Mouse (Mus musculus) liver, embryonic 16.5 days (tissue): ENCODE data around the gene Wrap53. TPM values are rescaled to one million over a fixed set of nuclear protein-coding genes. Genes with fewer than 3 reads are reported as not detected.

ENCODE experiments used
- ATAC-seq: fragments of 200-750 bp; cut with Nextera tagmentation; 2 replicates; pipeline ENCODE4 v1.8.0; 2017; ENCODE audit warnings: low read depth, mild to moderate bottlenecking, moderate number of reproducible peaks, moderate library complexity
- H3K27ac ChIP-seq: fragments of 300-500 bp; sonication (generic); 2 replicates; pipeline ENCODE4 v1.5.1; 2014; ENCODE audit warnings: mild to moderate bottlenecking, low read length
- H3K27me3 ChIP-seq: fragments of 300-500 bp; sonication (generic); 2 replicates; pipeline ENCODE4 v1.6.1; 2014; ENCODE audit warnings: low read depth, low read length, mixed read lengths; ENCODE audit not compliant: control insufficient read depth, insufficient read depth
- H3K36me3 ChIP-seq: fragments of 300-500 bp; sonication (generic); 2 replicates; pipeline ENCODE4 v1.6.1; 2014; ENCODE audit warnings: mild to moderate bottlenecking; ENCODE audit not compliant: control insufficient read depth, insufficient read depth
- H3K4me1 ChIP-seq: fragments of 300-500 bp; sonication (generic); 2 replicates; pipeline ENCODE4 v1.6.1; 2014; ENCODE audit warnings: low read depth, low read length, mixed read lengths; ENCODE audit not compliant: control insufficient read depth
- H3K4me2 ChIP-seq: fragments of 300-500 bp; sonication (generic); 2 replicates; pipeline ENCODE4 v1.6.1; 2014; ENCODE audit warnings: low read depth, low read length, mixed read lengths
- H3K4me3 ChIP-seq: fragments of 300-500 bp; sonication (generic); 2 replicates; pipeline ENCODE4 v1.5.1; 2014; ENCODE audit warnings: low read depth, mild to moderate bottlenecking, low read length
- H3K9ac ChIP-seq: fragments of 300-500 bp; sonication (generic); 2 replicates; pipeline ENCODE4 v1.6.1; 2014; ENCODE audit warnings: low read depth, low read length
- H3K9me3 ChIP-seq: fragments of 300-500 bp; sonication (generic); replicated peaks from 2 replicates; pipeline ENCODE4 v1.6.1; 2016; ENCODE audit warnings: low read length; ENCODE audit not compliant: control insufficient read depth
- WGBS: fragments of 180-500 bp; shearing (Covaris S2); extraction: QIAGEN DNeasy Blood & Tissue Kit; methylation state at CpG from one replicate; pipeline ENCODE4 v1.1.7; 2014; ENCODE audit not compliant: insufficient replicate concordance; 5-methylcytosine and 5-hydroxymethylcytosine counted together
- polyA plus RNA-seq: library from polyadenylated mRNA; unstranded; fragments of >200 nt; fragmentation: Nextera tagmentation; extraction: Ambion mirVana; gene quantifications from 2 replicates; pipeline ENCODE4 v1.2.1, GENCODE M21; 2015

Wrap53 gene
- polyA plus RNA-seq, 1 experiment from 2014 or later: 15.5 TPM

- Histone ChIP-seq H3K27ac (no peak overlapping the region), H3K4me3 (no peak overlapping the region), H3K9me3 (no peaks in the 10 kb centered on the region), H3K36me3 (peaks cover 20% of the 10 kb centered on the region), H3K27me3 (peaks cover 33% of the 10 kb centered on the region), H3K4me1 (peaks cover 8% of the 10 kb centered on the region; the same call in 1 of the 2 replicates), H3K4me2 (no peak overlapping the region), H3K9ac (no peak overlapping the region)
- no peak for ATAC-seq
- WGBS: 84% methylated on average over 13 of the region's 13 CpGs
Measured at GRCm38 (mm10) chr11:69563373-69563772, 16.7 kb downstream of the Wrap53 start.

GRCm38 (mm10) chr11:69560896-69561854, 18.9 kb downstream of the Wrap53 start:
- Histone ChIP-seq H3K4me1 (peaks cover 8% of the 10 kb centered on the region; the same call in 1 of the 2 replicates), H3K9me3 (no peaks in the 10 kb centered on the region), H3K27ac (no peak overlapping the region), H3K36me3 (peaks cover 20% of the 10 kb centered on the region), H3K4me2 (no peak overlapping the region), H3K9ac (no peak overlapping the region), H3K27me3 (peaks cover 47% of the 10 kb centered on the region), H3K4me3 (no peak overlapping the region)
- 77% methylated on average over 16 of the region's 16 CpGs for WGBS
- ATAC-seq: no peak

- H3K4me1 ChIP-seq: peaks cover 8% of the 10 kb centered on the region; the same call in 1 of the 2 replicates
- H3K9me3 ChIP-seq: no peaks in the 10 kb centered on the region
- H3K27ac ChIP-seq: no peak within 1 kb of the TSS
- peaks cover 49% of the 10 kb centered on the region for H3K27me3 ChIP-seq
- H3K9ac ChIP-seq: peak within 1 kb of the TSS; percentile 14; the same call in 1 of the 2 replicates
- H3K36me3 ChIP-seq: peaks cover 20% of the 10 kb centered on the region
- ATAC-seq: no peak
- H3K4me2 ChIP-seq: peak within 1 kb of the TSS; percentile 47
- WGBS: 7% methylated on average over 59 of the region's 59 CpGs
- H3K4me3 ChIP-seq: peak within 1 kb of the TSS; percentile 38
Measured at GRCm38 (mm10) chr11:69559851-69560765, 19.9 kb downstream of the Wrap53 start, which contains the start of gene Efnb3. Gene Efnb3 (minus strand): TSS chr11:69560205.

- Histone ChIP-seq H3K4me2 (no peak overlapping the region), H3K27me3 (peaks cover 49% of the 10 kb centered on the region), H3K27ac (no peak overlapping the region), H3K9ac (no peak overlapping the region), H3K4me3 (no peak overlapping the region), H3K4me1 (peaks cover 8% of the 10 kb centered on the region; the same call in 1 of the 2 replicates), H3K36me3 (peaks cover 20% of the 10 kb centered on the region), H3K9me3 (no peaks in the 10 kb centered on the region)
- ATAC-seq: no peak
- WGBS: 20% methylated on average over 5 of the region's 5 CpGs
Measured at GRCm38 (mm10) chr11:69559183-69559582, 20.9 kb downstream of the Wrap53 start.

- Histone ChIP-seq H3K4me3 (no peak overlapping the region), H3K36me3 (peaks cover 20% of the 10 kb centered on the region), H3K27me3 (peaks cover 49% of the 10 kb centered on the region), H3K4me2 (no peak overlapping the region), H3K4me1 (peaks cover 8% of the 10 kb centered on the region), H3K9ac (no peak overlapping the region), H3K9me3 (no peaks in the 10 kb centered on the region), H3K27ac (no peak overlapping the region)
- whole genome bisulfite sequencing: 10% methylated on average over 6 of the region's 6 CpGs
- ATAC-seq: no peak
Measured at GRCm38 (mm10) chr11:69558756-69559155, 21.3 kb downstream of the Wrap53 start.

- WGBS: 48% methylated on average over 14 of the region's 14 CpGs
Measured at GRCm38 (mm10) chr11:69557381-69557958, 22.6 kb downstream of the Wrap53 start.

GRCm38 (mm10) chr11:69554539-69555140, 25.4 kb downstream of the Wrap53 start:
- Histone ChIP-seq H3K36me3 (no peaks in the 10 kb centered on the region), H3K9me3 (no peaks in the 10 kb centered on the region), H3K27me3 (peaks cover 35% of the 10 kb centered on the region), H3K9ac (no peak overlapping the region), H3K27ac (no peak overlapping the region), H3K4me1 (peaks cover 8% of the 10 kb centered on the region), H3K4me2 (no peak overlapping the region), H3K4me3 (no peak overlapping the region)
- WGBS: 43% methylated on average over 5 of the region's 5 CpGs
- no peak for ATAC-seq

More at GRCm38 (mm10) chr11:69557381-69557958, 22.6 kb downstream of the Wrap53 start:
- Histone ChIP-seq H3K27me3 (peaks cover 49% of the 10 kb centered on the region), H3K9ac (no peak overlapping the region), H3K4me3 (no peak overlapping the region), H3K4me2 (no peak overlapping the region), H3K27ac (no peak overlapping the region), H3K36me3 (peaks cover 16% of the 10 kb centered on the region), H3K4me1 (peaks cover 8% of the 10 kb centered on the region), H3K9me3 (no peaks in the 10 kb centered on the region)
- no peak for ATAC-seq

- no peaks in the 10 kb centered on the region; the same call in 1 of the 2 replicates for H3K4me1 ChIP-seq
- peaks cover 32% of the 10 kb centered on the region for H3K27me3 ChIP-seq
- no peaks in the 10 kb centered on the region for H3K36me3 ChIP-seq
- no peak overlapping the region for H3K9ac ChIP-seq
- no peaks in the 10 kb centered on the region for H3K9me3 ChIP-seq
- no peak overlapping the region for H3K4me3 ChIP-seq
- 51% methylated on average over 2 of the region's 2 CpGs for WGBS
- H3K27ac ChIP-seq: no peak overlapping the region
- no peak overlapping the region for H3K4me2 ChIP-seq
- no peak for ATAC-seq
Measured at GRCm38 (mm10) chr11:69553341-69553721, 26.7 kb downstream of the Wrap53 start.
